Mouse (Mus musculus) forelimb bud, embryonic 11.5 days (tissue): Measurements from ENCODE around the gene Defb26.
A peak's percentile ranks its signal among the peaks of the same experiment; 100 is the strongest.

ENCODE experiments used
- DNase-seq: peaks from one replicate; pipeline ENCODE4 v3.0.0-alpha.2; 2012; ENCODE audit warnings: low read depth, low spot score

The Defb26 gene

GRCm38 (mm10) chr2:152470973-152471372 is 40.5 kb downstream of the Defb26 start:
- DNase-seq: peak; percentile 61

- DNase-seq: no peak
These were observed 46.8 kb downstream of the Defb26 start, which contains the start of gene Defb23 for GRCm38 (mm10) chr2:152464570-152465150. Gene Defb23 (minus strand): TSS chr2:152464620.

- peak; percentile 10 for DNase-seq
These were observed 52.3 kb downstream of the Defb26 start for GRCm38 (mm10) chr2:152459241-152459640.
